Mouse (Mus musculus) kidney, embryonic 15.5 days (tissue): ENCODE measurements around the gene Ncdn. TPM values are rescaled to one million over a fixed set of nuclear protein-coding genes. Genes with fewer than 3 reads are reported as not detected.

Experiments
- polyA plus RNA-seq: library from polyadenylated mRNA; unstranded; fragments of >200 nt; fragmentation: Nextera tagmentation; extraction: Ambion mirVana; gene quantifications from 2 replicates; pipeline ENCODE4 v1.2.1, GENCODE M21; 2015

Gene Ncdn
- polyA plus RNA-seq, 1 experiment from 2014 or later, result 28.2 TPM

Other genes starting within 250 kb of the Ncdn start
- 1.4 and 1.8 TPM in 2 replicates for gene Ago4, start 220.0 kb downstream of the Ncdn start, polyA plus RNA-seq
- gene Clspn, start 196.5 kb downstream of the Ncdn start, polyA plus RNA-seq, result 39.2 and 40.3 TPM in 2 replicates
- 1.6 and 2.2 TPM in 2 replicates for gene 5730409E04Rik, start 143.6 kb downstream of the Ncdn start, polyA plus RNA-seq
- gene Psmb2, start 75.8 kb downstream of the Ncdn start, polyA plus RNA-seq, result 457 and 491 TPM in 2 replicates
- gene Tfap2e, start 17.2 kb downstream of the Ncdn start, polyA plus RNA-seq, result not detected in 2 replicates
- gene AU040320, start 106 bp upstream of the Ncdn start, polyA plus RNA-seq, result 24.5 and 27.8 TPM in 2 replicates
- 19.8 and 20.3 TPM in 2 replicates for gene Zmym4, start 214.7 kb upstream of the Ncdn start, polyA plus RNA-seq